24 mouse cellular contexts compared by ENCODE assay signal in genomic region chr12:83231258-83231657, GRCm38 (mm10).
DNase-seq lines count a peak whose midpoint lies in the region; ATAC-seq and TF ChIP-seq lines count a peak whose summit lies in the region.
"Had no signal": no experiment of that assay in that cellular context is flagged by ENCODE, and none has a peak within 500 bp of the region (broad histone marks: within the 10 kb centered on the region; RNA-seq: fewer than 3 reads in every experiment).

No protein-coding gene starts in this region.

- H3K9ac ChIP-seq in CH12.LX (ENCODE audit: insufficient read depth, low read depth): no peak overlapping the region
- H3K9ac ChIP-seq: embryonic facial prominence, embryonic 12.5 days; embryonic facial prominence, embryonic 15.5 days; forebrain, postnatal 0 days; hindbrain, embryonic 12.5 days; hindbrain, embryonic 15.5 days had no signal

- H3K4me2 ChIP-seq in CH12.LX (ENCODE audit: insufficient read depth, low read depth, poor library complexity, severe bottlenecking): no peak overlapping the region
- H3K4me2 ChIP-seq: embryonic facial prominence, embryonic 12.5 days; embryonic facial prominence, embryonic 15.5 days; heart, embryonic 11.5 days; hindbrain, embryonic 12.5 days; hindbrain, embryonic 15.5 days had no signal

- TF ChIP-seq POLR2A in CH12.LX (IDR thresholded peaks at IDR 0.05; ENCODE audit: low read depth, low read length): no peak

- no peaks in the 10 kb centered on the region for H3K9me3 ChIP-seq in CH12.LX (replicated peaks; ENCODE audit: low read length)
- H3K9me3 ChIP-seq: embryonic facial prominence, embryonic 12.5 days; embryonic facial prominence, embryonic 15.5 days; hindbrain, embryonic 12.5 days; hindbrain, embryonic 15.5 days had no signal

- peak; percentile 4 for DNase-seq in lung, postnatal 36 days
- DNase-seq in lung, postnatal 25 days (ENCODE audit: low spot score): no peak
- DNase-seq in CH12.LX (ENCODE audit: extremely low read depth) (peak; percentile 37), MEL-GATA-1-ER (ENCODE audit: extremely low read depth, low read depth) (peak; percentile 15)
- no peak for DNase-seq in spleen, postnatal 36 days (ENCODE audit: low spot score in 2 of 2)
- no peak for DNase-seq in spleen, adult 18-20 months
- DNase-seq: adrenal gland, adult 8-10 months; adrenal gland, postnatal 25 days; cerebellum, adult 11-12 months; cerebellum, adult 8-10 months; cerebellum, postnatal 14 days; forebrain, postnatal 0 days; gastrocnemius, adult 2 months; gastrocnemius, postnatal 14 days; heart, adult 2 months had no signal

- ATAC-seq in megakaryocyte progenitor cell, adult 5-6 weeks (replicated peaks; ENCODE audit: poor library complexity): 0 out of 2 replicates have a peak, but pooled peaks have one; percentile 52
- ATAC-seq: activated CD4-positive, CD25-positive, alpha-beta regulatory T cell, adult 4 months; forebrain, embryonic 14.5 days; forebrain, postnatal 0 days had no signal

- in situ Hi-C loops in CH12.LX (cut with MboI; ENCODE audit: low pct_ligation_motif_present, low pct_unique_long_range_greater_than_20kb, low sequenced_read_pairs): no loop called here

- H3K27me3 ChIP-seq in CH12.LX (replicated peaks): no peaks in the 10 kb centered on the region
- H3K27me3 ChIP-seq: embryonic facial prominence, embryonic 12.5 days; embryonic facial prominence, embryonic 15.5 days; hindbrain, embryonic 12.5 days; hindbrain, embryonic 15.5 days had no signal

- peaks cover 2 to 20% of the 10 kb centered on the region in 2 experiments; a peak in 2 of 4 replicates for H3K4me1 ChIP-seq in CH12.LX (ENCODE audit: control insufficient read depth in 1 of 2, insufficient read depth in 2 of 2)
- H3K4me1 ChIP-seq: embryonic facial prominence, embryonic 12.5 days; embryonic facial prominence, embryonic 15.5 days had no signal

- TF ChIP-seq RAD21 in CH12.LX (IDR thresholded peaks at IDR 0.05; ENCODE audit: low read depth, low read length): no peak

- H3K4me3 ChIP-seq in CH12.LX (replicated peaks in 1 of 3; ENCODE audit: low read depth in 2 of 3, low read length in 2 of 3, poor library complexity in 1 of 3): no peak overlapping the region
- H3K4me3 ChIP-seq: embryonic facial prominence, embryonic 12.5 days; embryonic facial prominence, embryonic 15.5 days; gastrocnemius, adult 2 months; heart, adult 2 months; hindbrain, embryonic 12.5 days; hindbrain, embryonic 15.5 days had no signal

- no peak for TF ChIP-seq CTCF in CH12.LX (conservative IDR thresholded peaks at IDR 0.05 in 1 of 2, IDR thresholded peaks at IDR 0.05 in 1 of 2; ENCODE audit: low read depth in 2 of 2, low read length in 2 of 2)

- no peaks in the 10 kb centered on the region for H3K79me2 ChIP-seq in CH12.LX (replicated peaks; ENCODE audit: control insufficient read depth, extremely low read depth, insufficient read depth, poor library complexity, severe bottlenecking)

- dilution Hi-C loops in CH12.LX (cut with MboI; ENCODE audit: extremely low pct_ligation_motif_present, extremely low pct_unique_long_range_greater_than_20kb, low sequenced_read_pairs): no loop called here

- TF ChIP-seq EP300 in CH12.LX (IDR thresholded peaks at IDR 0.05; ENCODE audit: low read length): no peak

- no peak overlapping the region for H3K27ac ChIP-seq in CH12.LX (ENCODE audit: insufficient read depth, low read depth)
- H3K27ac ChIP-seq: embryonic facial prominence, embryonic 12.5 days; embryonic facial prominence, embryonic 15.5 days; gastrocnemius, adult 2 months; heart, adult 2 months; hindbrain, embryonic 12.5 days; hindbrain, embryonic 15.5 days had no signal

- H3K36me3 ChIP-seq in CH12.LX (replicated peaks in 1 of 2; ENCODE audit: control insufficient read depth in 1 of 2, insufficient read depth in 1 of 2, low read length in 1 of 2): no peaks in the 10 kb centered on the region
- H3K36me3 ChIP-seq: embryonic facial prominence, embryonic 12.5 days; embryonic facial prominence, embryonic 15.5 days; G1E; hindbrain, embryonic 12.5 days; hindbrain, embryonic 15.5 days had no signal

TF ChIP-seq in CH12.LX, 34 proteins besides CTCF, POLR2A, EP300 and RAD21:
- TF ChIP-seq ELF1 (IDR thresholded peaks at IDR 0.05; ENCODE audit: low read depth, low read length) (no peak), PAX5 (IDR thresholded peaks at IDR 0.05; ENCODE audit: low read length) (no peak), JUND (conservative IDR thresholded peaks at IDR 0.05; ENCODE audit: low read depth, low read length) (no peak), ETS1 (conservative IDR thresholded peaks at IDR 0.05; ENCODE audit: low read depth, low read length) (no peak), MXI1 (IDR thresholded peaks at IDR 0.05; ENCODE audit: low read depth, low read length) (no peak), MAFK (IDR thresholded peaks at IDR 0.05; ENCODE audit: insufficient replicate concordance, low read length) (no peak), JUN (IDR thresholded peaks at IDR 0.05; ENCODE audit: insufficient read depth, low read depth, low read length) (no peak), TBP (conservative IDR thresholded peaks at IDR 0.05; ENCODE audit: low read depth, low read length) (no peak), ZNF384 (IDR thresholded peaks at IDR 0.05; ENCODE audit: low read depth, low read length) (no peak)

Comparison
In these comparisons a context has a peak if more than half of its experiments do, and no peak if none do; other contexts are left out.
1. DNase-seq: peak in lung, postnatal 36 days (single experiment), CH12.LX (single experiment) and MEL-GATA-1-ER (single experiment); none in lung, postnatal 25 days (single experiment), spleen, postnatal 36 days (0 of 2) and spleen, adult 18-20 months (0 of 2).